Mouse (Mus musculus): ENCODE data around the gene Abl1. TPM values are rescaled to one million over a fixed set of nuclear protein-coding genes. Genes with fewer than 3 reads are reported as not detected.

The Abl1 gene
- polyA plus RNA-seq, 1 experiment: 35.0 TPM

GRCm38 (mm10) chr2:31653971-31654853 is 34.0 kb upstream of the Abl1 start:
- TF ChIP-seq POLR2A (IDR thresholded peaks at IDR 0.05; ENCODE audit: borderline replicate concordance, control insufficient read depth, low read depth, low read length) (no peak), CTCF (IDR thresholded peaks at IDR 0.05; ENCODE audit: control insufficient read depth, insufficient read depth, low read length) (no peak)
- 1% methylated on average over 109 of the region's 109 CpGs for WGBS
- no peak overlapping the region; the same call in 1 of the 2 replicates for H3K27ac ChIP-seq (ENCODE audit: control insufficient read depth, insufficient read depth, low read depth, low read length, poor library complexity)
- no peaks in the 10 kb centered on the region for H3K4me1 ChIP-seq (ENCODE audit: control insufficient read depth, insufficient read depth, low read length)
- no peak overlapping the region for H3K4me3 ChIP-seq (replicated peaks; ENCODE audit: control insufficient read depth, low read depth, low read length)

- no peak overlapping the region for H3K4me3 ChIP-seq (replicated peaks; ENCODE audit: control insufficient read depth, low read depth, low read length)
- TF ChIP-seq CTCF (IDR thresholded peaks at IDR 0.05; ENCODE audit: control insufficient read depth, insufficient read depth, low read length) (peak; percentile 45; the same call in 1 of the 2 replicates), POLR2A (IDR thresholded peaks at IDR 0.05; ENCODE audit: borderline replicate concordance, control insufficient read depth, low read depth, low read length) (no peak)
- 6% methylated on average over 22 of the region's 22 CpGs for WGBS
- H3K4me1 ChIP-seq (ENCODE audit: control insufficient read depth, insufficient read depth, low read length): no peaks in the 10 kb centered on the region
- H3K27ac ChIP-seq (ENCODE audit: control insufficient read depth, insufficient read depth, low read depth, low read length, poor library complexity): no peak overlapping the region
These were observed 33.2 kb upstream of the Abl1 start for GRCm38 (mm10) chr2:31654854-31655559.

GRCm38 (mm10) chr2:31656374-31656773 is 31.8 kb upstream of the Abl1 start:
- Histone ChIP-seq H3K4me3 (replicated peaks; ENCODE audit: control insufficient read depth, low read depth, low read length) (no peak overlapping the region), H3K4me1 (ENCODE audit: control insufficient read depth, insufficient read depth, low read length) (no peaks in the 10 kb centered on the region), H3K27ac (ENCODE audit: control insufficient read depth, insufficient read depth, low read depth, low read length, poor library complexity) (no peak overlapping the region)
- no peak for TF ChIP-seq CTCF (IDR thresholded peaks at IDR 0.05; ENCODE audit: control insufficient read depth, insufficient read depth, low read length)
- TF ChIP-seq POLR2A (IDR thresholded peaks at IDR 0.05; ENCODE audit: borderline replicate concordance, control insufficient read depth, low read depth, low read length): no peak
- 87% methylated on average over 7 of the region's 7 CpGs for WGBS

GRCm38 (mm10) chr2:31662939-31663803 is 25.0 kb upstream of the Abl1 start:
- Histone ChIP-seq H3K27ac (ENCODE audit: control insufficient read depth, insufficient read depth, low read depth, low read length, poor library complexity) (no peak overlapping the region), H3K4me3 (replicated peaks; ENCODE audit: control insufficient read depth, low read depth, low read length) (no peak overlapping the region), H3K4me1 (ENCODE audit: control insufficient read depth, insufficient read depth, low read length) (no peaks in the 10 kb centered on the region; the same call in none of the 2 replicates)
- no peak for TF ChIP-seq POLR2A (IDR thresholded peaks at IDR 0.05; ENCODE audit: borderline replicate concordance, control insufficient read depth, low read depth, low read length)
- no peak for TF ChIP-seq CTCF (IDR thresholded peaks at IDR 0.05; ENCODE audit: control insufficient read depth, insufficient read depth, low read length)
- WGBS: 51% methylated on average over 8 of the region's 8 CpGs

- Histone ChIP-seq H3K27ac (ENCODE audit: control insufficient read depth, insufficient read depth, low read depth, low read length, poor library complexity) (no peak overlapping the region), H3K4me1 (ENCODE audit: control insufficient read depth, insufficient read depth, low read length) (no peaks in the 10 kb centered on the region; the same call in none of the 2 replicates), H3K4me3 (replicated peaks; ENCODE audit: control insufficient read depth, low read depth, low read length) (no peak overlapping the region)
- no peak for TF ChIP-seq CTCF (IDR thresholded peaks at IDR 0.05; ENCODE audit: control insufficient read depth, insufficient read depth, low read length)
- TF ChIP-seq POLR2A (IDR thresholded peaks at IDR 0.05; ENCODE audit: borderline replicate concordance, control insufficient read depth, low read depth, low read length): no peak
- WGBS: 76% methylated on average over 1 of the region's 1 CpGs
These were observed 24.4 kb upstream of the Abl1 start for GRCm38 (mm10) chr2:31663804-31664180.

GRCm38 (mm10) chr2:31667332-31667731 is 20.8 kb upstream of the Abl1 start:
- no peak overlapping the region for H3K4me3 ChIP-seq (replicated peaks; ENCODE audit: control insufficient read depth, low read depth, low read length)
- WGBS: 40% methylated on average over 4 of the region's 4 CpGs
- no peak overlapping the region for H3K27ac ChIP-seq (ENCODE audit: control insufficient read depth, insufficient read depth, low read depth, low read length, poor library complexity)
- TF ChIP-seq POLR2A (IDR thresholded peaks at IDR 0.05; ENCODE audit: borderline replicate concordance, control insufficient read depth, low read depth, low read length) (no peak), CTCF (IDR thresholded peaks at IDR 0.05; ENCODE audit: control insufficient read depth, insufficient read depth, low read length) (peak; percentile 46; the same call in 1 of the 2 replicates)
- H3K4me1 ChIP-seq (ENCODE audit: control insufficient read depth, insufficient read depth, low read length): no peaks in the 10 kb centered on the region; the same call in none of the 2 replicates

- 1% methylated on average over 27 of the region's 27 CpGs for WGBS
These were observed 17.6 kb upstream of the Abl1 start, which contains the start of gene Exosc2 for GRCm38 (mm10) chr2:31670551-31671035. Gene Exosc2 (plus strand): TSS chr2:31670715.

More at GRCm38 (mm10) chr2:31670551-31671035, 17.6 kb upstream of the Abl1 start, which contains the start of gene Exosc2:
- 0 out of 2 replicates have a peak within 1 kb of the TSS, but pooled peaks have one; percentile 8 for H3K27ac ChIP-seq (ENCODE audit: control insufficient read depth, insufficient read depth, low read depth, low read length, poor library complexity)
- H3K4me1 ChIP-seq (ENCODE audit: control insufficient read depth, insufficient read depth, low read length): no peaks in the 10 kb centered on the region; the same call in none of the 2 replicates
- peak within 1 kb of the TSS; percentile 89 for H3K4me3 ChIP-seq (replicated peaks; ENCODE audit: control insufficient read depth, low read depth, low read length)
- TF ChIP-seq CTCF (IDR thresholded peaks at IDR 0.05; ENCODE audit: control insufficient read depth, insufficient read depth, low read length) (peak; percentile 1; the same call in 1 of the 2 replicates), POLR2A (IDR thresholded peaks at IDR 0.05; ENCODE audit: borderline replicate concordance, control insufficient read depth, low read depth, low read length) (peak; percentile 90)
